Mouse (Mus musculus) erythroblast, embryonic 14.5 days (primary cell): ENCODE results near the gene Prickle2. TPM values are rescaled to one million over a fixed set of nuclear protein-coding genes. Genes with fewer than 3 reads are reported as not detected.

Experiments
- H3K27me3 ChIP-seq: 2 replicates; pipeline ENCODE4 v1.6.1; 2012; ENCODE audit warnings: inconsistent platforms; ENCODE audit not compliant: control insufficient read depth
- H3K36me3 ChIP-seq: 2 replicates; pipeline ENCODE4 v1.6.1; 2012; ENCODE audit warnings: mild to moderate bottlenecking, inconsistent platforms; ENCODE audit not compliant: control insufficient read depth
- H3K4me1 ChIP-seq: 2 replicates; pipeline ENCODE4 v1.6.1; 2012; ENCODE audit warnings: inconsistent platforms; ENCODE audit not compliant: control insufficient read depth
- H3K4me3 ChIP-seq: replicated peaks from 2 replicates; pipeline ENCODE3; 2012; ENCODE audit warnings: moderate library complexity, mild to moderate bottlenecking, inconsistent platforms
- H3K9me3 ChIP-seq: 2 replicates; pipeline ENCODE4 v1.6.1; 2012; ENCODE audit warnings: low read length, inconsistent platforms, mixed read lengths; ENCODE audit not compliant: control insufficient read depth
- GATA1 ChIP-seq: IDR thresholded peaks from 2 replicates; pipeline ENCODE4 v1.6.1; 2012; ENCODE audit warnings: low read length, inconsistent platforms, mixed read lengths
- TAL1 ChIP-seq: IDR thresholded peaks from 3 replicates; pipeline ENCODE4 v1.6.1; 2012; ENCODE audit warnings: low read length, inconsistent platforms, mixed read lengths
- polyA plus RNA-seq: library from polyadenylated mRNA; stranded (reverse); fragments of >175 nt; gene quantifications from 2 replicates; pipeline ENCODE4 v1.2.3, GENCODE M21; 2012

Gene Prickle2
- polyA plus RNA-seq, 1 experiment: not detected

- Histone ChIP-seq H3K9me3 (no peaks in the 10 kb centered on the region), H3K4me3 (no peak overlapping the region), H3K27me3 (no peaks in the 10 kb centered on the region), H3K4me1 (no peaks in the 10 kb centered on the region), H3K36me3 (no peaks in the 10 kb centered on the region)
- no peak for TF ChIP-seq GATA1
- TF ChIP-seq TAL1: no peak
Observed at GRCm38 (mm10) chr6:92572139-92572538, 133.8 kb downstream of the Prickle2 start.

DNA sequence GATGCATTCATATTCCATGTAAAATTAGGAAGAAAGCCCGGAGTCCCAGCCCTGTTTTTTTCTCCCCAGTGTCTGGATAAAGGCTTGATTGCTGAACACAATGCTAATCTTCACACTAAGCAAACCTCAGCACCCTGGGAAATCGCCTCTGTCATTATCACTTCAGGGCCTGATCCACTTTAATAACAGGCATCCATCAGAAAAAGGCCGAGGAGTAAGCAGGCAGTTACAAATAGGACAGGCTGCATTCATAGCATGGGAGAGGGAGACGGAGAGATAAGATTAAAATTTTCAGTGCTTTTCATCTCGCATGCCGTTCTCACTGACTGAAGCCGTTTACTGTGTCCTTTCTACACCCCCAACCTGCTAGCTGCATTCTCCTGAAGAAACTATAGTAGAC, 135.9 kb downstream of the Prickle2 start:
- no peaks in the 10 kb centered on the region for H3K36me3 ChIP-seq
- no peak overlapping the region for H3K4me3 ChIP-seq
- no peaks in the 10 kb centered on the region; the same call in 1 of the 2 replicates for H3K9me3 ChIP-seq
- no peaks in the 10 kb centered on the region for H3K27me3 ChIP-seq
- H3K4me1 ChIP-seq: no peaks in the 10 kb centered on the region
- no peak for TF ChIP-seq GATA1
- no peak for TF ChIP-seq TAL1

DNA sequence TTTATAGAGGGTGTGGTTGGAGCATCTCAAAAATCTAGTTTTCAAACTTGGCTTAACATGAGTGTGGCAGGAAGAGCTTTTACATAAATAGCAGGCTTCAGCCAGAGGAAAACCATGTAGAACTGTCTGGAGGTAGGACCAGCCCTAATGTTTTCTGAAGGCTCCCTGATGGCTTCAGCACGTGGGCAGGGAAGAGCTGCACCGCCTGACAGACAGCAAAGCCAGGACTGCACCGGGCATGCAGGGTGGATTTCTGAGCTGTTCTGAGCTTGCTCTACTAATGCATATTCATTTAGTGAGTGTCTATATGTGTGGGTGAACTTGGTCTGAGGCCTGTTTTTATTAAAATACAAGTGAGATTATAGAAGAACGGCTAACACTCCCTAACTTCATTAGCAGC, 136.7 kb downstream of the Prickle2 start:
- Histone ChIP-seq H3K27me3 (no peaks in the 10 kb centered on the region), H3K9me3 (no peaks in the 10 kb centered on the region; the same call in 1 of the 2 replicates), H3K36me3 (no peaks in the 10 kb centered on the region), H3K4me1 (no peaks in the 10 kb centered on the region), H3K4me3 (no peak overlapping the region)
- TF ChIP-seq TAL1 (no peak), GATA1 (no peak)

DNA sequence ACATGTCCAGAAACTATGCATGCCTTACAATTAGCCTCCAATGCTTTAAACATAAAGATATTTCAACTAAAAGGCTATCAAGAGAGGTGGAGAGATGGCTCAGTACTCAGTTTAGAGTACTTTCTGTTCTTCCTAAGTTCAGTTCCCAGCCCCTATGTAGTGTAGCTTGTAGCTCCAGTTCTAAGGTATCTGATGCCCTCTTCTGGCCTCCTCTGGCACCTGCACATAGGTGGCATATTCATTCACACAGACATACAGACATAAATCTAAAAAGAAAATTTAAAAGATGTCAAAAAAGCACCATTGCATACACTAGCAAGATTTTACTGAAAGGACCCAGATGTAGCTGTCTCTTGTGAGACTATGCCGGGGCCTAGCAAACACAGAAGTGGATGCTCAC, 146.7 kb downstream of the Prickle2 start:
- Histone ChIP-seq H3K27me3 (no peaks in the 10 kb centered on the region), H3K36me3 (no peaks in the 10 kb centered on the region), H3K4me1 (no peaks in the 10 kb centered on the region), H3K4me3 (no peak overlapping the region), H3K9me3 (no peaks in the 10 kb centered on the region)
- TF ChIP-seq GATA1 (no peak), TAL1 (no peak)

- TF ChIP-seq GATA1: no peak
- no peak for TF ChIP-seq TAL1
- no peaks in the 10 kb centered on the region for H3K27me3 ChIP-seq
- H3K9me3 ChIP-seq: no peaks in the 10 kb centered on the region
- H3K36me3 ChIP-seq: no peaks in the 10 kb centered on the region
- no peak overlapping the region for H3K4me3 ChIP-seq
- no peaks in the 10 kb centered on the region for H3K4me1 ChIP-seq
Observed at GRCm38 (mm10) chr6:92555675-92556074, 150.3 kb downstream of the Prickle2 start.

- TF ChIP-seq TAL1: no peak
- no peak for TF ChIP-seq GATA1
- no peaks in the 10 kb centered on the region for H3K9me3 ChIP-seq
- H3K4me3 ChIP-seq: no peak overlapping the region
- H3K4me1 ChIP-seq: no peaks in the 10 kb centered on the region
- no peaks in the 10 kb centered on the region for H3K27me3 ChIP-seq
- H3K36me3 ChIP-seq: no peaks in the 10 kb centered on the region
Observed at GRCm38 (mm10) chr6:92553086-92553485, 152.9 kb downstream of the Prickle2 start.

DNA sequence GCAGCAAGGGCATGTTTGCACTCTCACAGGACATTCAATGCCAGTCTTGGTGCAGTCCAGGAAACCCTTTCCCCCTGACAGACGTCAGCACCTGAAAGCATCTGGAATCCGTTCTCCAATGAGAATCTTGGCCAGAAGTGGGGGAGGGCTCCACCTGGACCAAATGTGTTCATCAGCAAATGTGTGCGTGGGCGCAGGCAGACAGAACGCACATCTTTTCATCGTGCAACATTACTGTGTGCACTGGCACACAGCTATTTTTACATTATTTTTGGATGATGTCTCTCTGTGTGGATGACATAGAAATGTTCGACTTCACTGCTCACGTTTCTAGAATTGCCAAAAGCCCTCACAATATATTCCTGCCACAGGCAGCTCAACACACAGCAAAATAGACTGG, 156.7 kb downstream of the Prickle2 start:
- H3K9me3 ChIP-seq: no peaks in the 10 kb centered on the region
- H3K4me3 ChIP-seq: no peak overlapping the region
- H3K27me3 ChIP-seq: no peaks in the 10 kb centered on the region
- H3K36me3 ChIP-seq: no peaks in the 10 kb centered on the region
- TF ChIP-seq TAL1 (no peak), GATA1 (no peak)
- H3K4me1 ChIP-seq: no peaks in the 10 kb centered on the region

- H3K4me1 ChIP-seq: no peaks in the 10 kb centered on the region
- H3K36me3 ChIP-seq: no peaks in the 10 kb centered on the region
- TF ChIP-seq TAL1: no peak
- no peak for TF ChIP-seq GATA1
- no peaks in the 10 kb centered on the region for H3K27me3 ChIP-seq
- H3K9me3 ChIP-seq: no peaks in the 10 kb centered on the region
- no peak overlapping the region for H3K4me3 ChIP-seq
Observed at GRCm38 (mm10) chr6:92545204-92545603, 160.8 kb downstream of the Prickle2 start.

- H3K4me3 ChIP-seq: no peak overlapping the region
- H3K36me3 ChIP-seq: no peaks in the 10 kb centered on the region
- TF ChIP-seq GATA1 (no peak), TAL1 (no peak)
- no peaks in the 10 kb centered on the region for H3K27me3 ChIP-seq
- H3K4me1 ChIP-seq: no peaks in the 10 kb centered on the region
- H3K9me3 ChIP-seq: no peaks in the 10 kb centered on the region
Observed at GRCm38 (mm10) chr6:92543825-92544224, 162.1 kb downstream of the Prickle2 start.

GRCm38 (mm10) chr6:92542402-92543101, 163.4 kb downstream of the Prickle2 start:
- Histone ChIP-seq H3K4me1 (no peaks in the 10 kb centered on the region), H3K9me3 (no peaks in the 10 kb centered on the region), H3K4me3 (no peak overlapping the region), H3K27me3 (no peaks in the 10 kb centered on the region), H3K36me3 (no peaks in the 10 kb centered on the region)
- no peak for TF ChIP-seq GATA1
- TF ChIP-seq TAL1: no peak
